Mouse (Mus musculus): Measurements from ENCODE around the gene Fthl17e.
"Not testable (repeated sequence)": the region's sequence is repeated elsewhere in the genome, so short reads cannot be mapped to it uniquely, and the experiment has no call there.

Gene Fthl17e

DNA sequence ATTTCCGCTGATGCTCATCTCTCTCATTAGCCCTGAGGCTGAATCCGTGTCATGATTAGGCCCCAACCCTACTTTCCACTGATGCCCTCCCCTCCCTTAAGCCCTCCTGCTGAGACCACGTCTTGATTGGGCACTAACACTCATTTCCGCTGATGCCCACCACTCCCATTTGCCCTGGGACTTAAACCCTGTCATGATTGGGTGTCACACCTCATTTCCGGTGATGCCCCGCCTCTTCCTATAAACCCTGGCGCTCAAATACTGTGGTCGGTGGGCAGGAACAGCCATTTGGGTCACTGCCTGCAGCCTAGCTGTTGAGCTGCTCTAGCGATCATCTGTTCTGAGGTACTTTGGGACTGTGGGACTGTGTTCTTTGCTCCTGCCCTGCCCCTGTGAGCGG lies at the start of gene Fthl17e:
Fthl17e (plus strand) TSS at position 301 of the 400 bp plus-strand sequence.
- DNase-seq (ENCODE audit: low read depth in 2 of 2, low spot score in 2 of 2): not testable (repeated sequence)

DNA sequence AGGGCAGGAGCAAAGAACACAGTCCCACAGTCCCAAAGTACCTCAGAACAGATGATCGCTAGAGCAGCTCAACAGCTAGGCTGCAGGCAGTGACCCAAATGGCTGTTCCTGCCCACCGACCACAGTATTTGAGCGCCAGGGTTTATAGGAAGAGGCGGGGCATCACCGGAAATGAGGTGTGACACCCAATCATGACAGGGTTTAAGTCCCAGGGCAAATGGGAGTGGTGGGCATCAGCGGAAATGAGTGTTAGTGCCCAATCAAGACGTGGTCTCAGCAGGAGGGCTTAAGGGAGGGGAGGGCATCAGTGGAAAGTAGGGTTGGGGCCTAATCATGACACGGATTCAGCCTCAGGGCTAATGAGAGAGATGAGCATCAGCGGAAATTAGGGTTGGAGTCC lies 46.6 kb upstream of the Fthl17e start, which contains the start of gene Fthl17d:
Fthl17d (minus strand) TSS at position 101 of the 400 bp plus-strand sequence.
- DNase-seq (ENCODE audit: low read depth in 2 of 2, low spot score in 2 of 2): not testable (repeated sequence)

DNA sequence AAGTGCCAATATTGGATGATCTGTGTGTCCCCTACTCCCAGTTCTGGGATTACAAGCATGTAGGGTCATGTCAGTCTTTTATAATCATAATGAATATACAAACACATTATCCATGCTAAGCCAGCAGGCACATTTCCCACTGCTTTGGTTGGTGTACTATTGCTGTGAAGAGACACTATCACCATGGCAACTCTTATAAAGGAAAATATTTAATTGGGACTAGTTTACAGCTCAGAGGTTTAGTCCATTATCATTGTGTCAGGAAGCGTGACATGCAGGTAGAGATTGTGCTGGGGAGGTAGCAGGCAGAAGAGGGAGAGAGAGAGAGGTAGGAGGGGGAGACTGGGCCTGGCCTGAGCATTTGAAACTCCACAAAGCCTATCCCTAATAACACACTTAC lies 17.2 kb upstream of the Fthl17e start:
- DNase-seq (ENCODE audit: low read depth in 2 of 2, low spot score in 2 of 2): no peak

DNA sequence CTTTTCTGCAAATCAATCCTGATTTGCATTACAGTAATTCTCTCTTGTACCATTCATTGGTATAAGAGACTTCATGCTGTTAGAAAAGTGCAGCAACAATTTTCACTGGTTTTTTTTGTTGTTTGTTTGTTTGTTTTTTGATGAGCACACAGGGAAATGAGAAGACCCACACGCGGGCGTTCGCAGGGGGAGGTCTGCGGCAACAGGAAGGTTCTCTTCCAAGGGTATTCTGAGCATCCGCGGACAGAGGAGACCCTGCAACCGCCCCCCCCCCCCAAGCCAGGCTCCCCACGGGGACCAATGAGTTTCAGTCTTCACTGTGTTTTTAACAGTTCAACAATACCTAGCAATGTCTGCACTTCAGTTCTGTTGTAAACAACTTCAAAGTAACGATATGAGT lies 13.8 kb upstream of the Fthl17e start:
- no peak for DNase-seq (ENCODE audit: low read depth in 2 of 2, low spot score in 2 of 2)

DNA sequence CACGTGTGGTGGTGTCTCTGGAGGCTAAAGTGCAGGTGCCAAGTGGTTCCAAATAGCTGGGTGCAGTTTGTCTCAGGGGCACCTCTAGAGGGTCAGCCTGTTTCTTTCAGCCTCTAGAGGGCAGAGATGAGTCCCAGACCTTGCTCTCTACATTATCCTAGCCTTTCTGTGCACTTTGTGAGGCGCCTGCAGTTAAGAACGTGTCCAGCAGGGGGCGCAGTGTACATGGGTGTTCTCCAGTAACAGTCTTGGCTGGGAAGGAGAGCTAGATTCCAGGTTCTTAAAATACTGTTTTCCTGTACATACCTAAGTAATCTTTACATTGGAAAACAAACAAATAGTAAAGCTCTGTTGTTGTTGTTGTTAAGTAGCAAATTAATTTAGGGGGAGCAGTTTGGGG lies 8.3 kb downstream of the Fthl17e start:
- DNase-seq (ENCODE audit: low read depth in 2 of 2, low spot score in 2 of 2): peak in 1 of 2 experiments; percentile 3

DNA sequence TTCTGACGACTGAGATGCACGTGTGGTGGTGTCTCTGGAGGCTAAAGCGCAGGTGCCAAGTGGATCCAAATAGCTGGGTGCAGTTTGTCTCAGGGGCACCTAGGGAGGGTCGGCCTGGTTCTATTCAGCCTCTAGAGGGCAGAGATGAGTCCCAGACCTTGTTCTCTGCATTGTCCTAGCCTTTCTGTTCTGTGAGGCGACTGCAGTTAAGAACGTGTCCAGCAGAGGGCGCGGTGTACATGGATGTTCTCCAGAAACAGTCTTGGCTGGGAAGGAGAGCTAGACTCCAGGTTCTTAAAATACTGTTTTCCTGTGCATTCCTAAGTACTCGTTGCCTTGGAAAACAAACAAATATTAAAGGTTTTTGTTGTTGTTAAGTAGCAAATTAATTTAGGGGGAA lies 27.7 kb downstream of the Fthl17e start:
- DNase-seq (ENCODE audit: low read depth in 2 of 2, low spot score in 2 of 2): peak in 1 of 2 experiments; percentile 6

DNA sequence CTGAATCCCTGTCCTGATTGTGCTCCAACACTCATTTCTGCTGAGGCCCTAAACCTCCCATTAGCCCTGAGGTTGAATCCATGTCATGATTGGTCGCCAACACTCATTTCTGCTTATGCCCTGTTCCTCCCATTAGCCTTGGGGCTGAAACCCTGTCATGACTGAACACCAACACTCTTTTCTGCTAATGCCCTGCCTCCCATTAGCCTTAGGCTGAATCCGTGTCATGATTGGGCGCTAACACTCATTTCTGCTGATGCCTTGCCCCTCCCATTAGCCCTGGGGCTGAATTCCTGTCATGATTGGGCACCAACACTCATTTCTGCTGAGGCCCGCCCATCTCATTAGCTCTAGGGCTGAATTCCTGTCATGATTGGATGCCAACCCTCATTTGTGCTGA lies 28.8 kb downstream of the Fthl17e start:
- no peak for DNase-seq (ENCODE audit: low read depth in 2 of 2, low spot score in 2 of 2)

DNA sequence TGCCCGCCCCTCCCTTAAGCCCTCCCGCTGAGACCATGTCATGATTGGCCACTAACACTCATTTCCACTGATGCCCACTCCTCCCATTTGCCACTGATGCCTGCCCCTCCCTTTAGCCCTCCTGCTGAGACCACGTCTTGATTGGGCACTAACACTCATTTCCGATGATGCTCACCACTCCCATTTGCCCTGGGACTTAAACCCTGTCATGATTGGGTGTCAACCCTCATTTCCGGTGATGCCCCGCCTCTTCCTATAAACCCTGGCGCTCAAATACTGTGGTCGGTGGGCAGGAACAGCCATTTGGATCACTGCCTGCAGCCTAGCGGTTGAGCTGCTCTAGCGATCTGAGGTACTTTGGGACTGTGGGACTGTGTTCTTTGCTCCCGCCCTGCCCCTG lies 29.4 kb downstream of the Fthl17e start, which contains the start of gene Fthl17f:
Fthl17f (plus strand) TSS at position 301 of the 400 bp plus-strand sequence.
- not testable (repeated sequence) for DNase-seq (ENCODE audit: low read depth in 2 of 2, low spot score in 2 of 2)

DNA sequence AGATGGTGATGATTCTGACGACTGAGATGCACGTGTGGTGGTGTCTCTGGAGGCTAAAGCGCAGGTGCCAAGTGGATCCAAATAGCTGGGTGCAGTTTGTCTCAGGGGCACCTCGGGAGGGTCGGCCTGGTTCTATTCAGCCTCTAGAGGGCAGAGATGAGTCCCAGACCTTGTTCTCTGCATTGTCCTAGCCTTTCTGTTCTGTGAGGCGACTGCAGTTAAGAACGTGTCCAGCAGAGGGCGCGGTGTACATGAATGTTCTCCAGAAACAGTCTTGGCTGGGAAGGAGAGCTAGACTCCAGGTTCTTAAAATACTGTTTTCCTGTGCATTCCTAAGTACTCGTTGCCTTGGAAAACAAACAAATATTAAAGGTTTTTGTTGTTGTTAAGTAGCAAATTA lies 44.4 kb downstream of the Fthl17e start:
- DNase-seq (ENCODE audit: low read depth in 2 of 2, low spot score in 2 of 2): peak; percentile 12 to 43

Data from CD8-positive naive resting alpha-beta T cell, adult 2 months (primary cell).